In the genomic region with DNA sequence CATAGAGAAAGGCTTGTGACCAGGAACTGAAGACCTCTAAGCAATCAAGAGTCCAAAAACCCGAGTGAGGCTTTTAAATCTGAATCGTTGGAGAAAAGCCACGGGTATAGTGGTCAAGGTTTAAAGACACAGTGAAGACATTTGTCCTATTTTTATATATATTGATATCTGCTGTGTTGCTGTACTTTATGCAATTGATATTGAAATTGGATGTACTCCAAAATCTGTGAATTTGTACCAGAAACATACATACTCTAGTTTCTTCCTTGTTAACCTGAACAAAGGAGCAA, we compare ENCODE assay signal across 8 mouse cellular contexts. TPM values are rescaled to one million over a fixed set of nuclear protein-coding genes. Genes with fewer than 3 reads are reported as not detected.
A peak's percentile ranks its signal among the peaks of the same experiment; 100 is the strongest.
DNase-seq lines count a peak whose midpoint lies in the region; ATAC-seq lines count a peak whose summit lies in the region.

No protein-coding gene starts in this region.

- H3K9ac ChIP-seq in heart, embryonic 16.5 days (ENCODE audit: low read length), result peak overlapping the region; percentile 83
- peak overlapping the region; percentile 90 for H3K9ac ChIP-seq in hindbrain, embryonic 11.5 days (ENCODE audit: low read depth, low read length)
- peak overlapping the region; percentile 63 for H3K9ac ChIP-seq in midbrain, embryonic 11.5 days (ENCODE audit: low read length)

- peak overlapping the region; percentile 81 for H3K27ac ChIP-seq in heart, embryonic 16.5 days (ENCODE audit: low read length)
- 0 out of 2 replicates have a peak overlapping the region, but pooled peaks have one; percentile 83 for H3K27ac ChIP-seq in hindbrain, embryonic 11.5 days (ENCODE audit: low read depth, low read length)
- H3K27ac ChIP-seq in midbrain, embryonic 11.5 days (ENCODE audit: low read depth, low read length), result no peak overlapping the region

- peak overlapping the region; percentile 94 for H3K4me3 ChIP-seq in heart, embryonic 16.5 days (ENCODE audit: low read length)
- H3K4me3 ChIP-seq in hindbrain, embryonic 11.5 days (ENCODE audit: low read depth, low read length), result peak overlapping the region; percentile 70
- H3K4me3 ChIP-seq in midbrain, embryonic 11.5 days (ENCODE audit: low read depth, low read length), result peak overlapping the region; percentile 72

- peak overlapping the region; percentile 86 for H3K4me2 ChIP-seq in heart, embryonic 16.5 days (ENCODE audit: low read depth, low read length)
- H3K4me2 ChIP-seq in hindbrain, embryonic 11.5 days (replicated peaks; ENCODE audit: low read depth, low read length), result peak overlapping the region; percentile 63
- peak overlapping the region; percentile 64 for H3K4me2 ChIP-seq in midbrain, embryonic 11.5 days

- no peaks in the 10 kb centered on the region for H3K36me3 ChIP-seq in heart, embryonic 16.5 days (ENCODE audit: control insufficient read depth, insufficient read depth)
- no peaks in the 10 kb centered on the region for H3K36me3 ChIP-seq in hindbrain, embryonic 11.5 days (ENCODE audit: control insufficient read depth, insufficient read depth, low read length)
- no peaks in the 10 kb centered on the region for H3K36me3 ChIP-seq in midbrain, embryonic 11.5 days (ENCODE audit: control insufficient read depth, insufficient read depth, low read length)

- ATAC-seq in heart, embryonic 16.5 days (replicated peaks; ENCODE audit: extremely low read depth, insufficient read depth, low FRiP score), result no peak
- ATAC-seq in hindbrain, embryonic 11.5 days (ENCODE audit: low FRiP score), result no peak
- no peak for ATAC-seq in midbrain, embryonic 11.5 days (ENCODE audit: low FRiP score)

- WGBS in heart, embryonic 16.5 days, result 8% methylated on average over 3 of the region's 3 CpGs
- WGBS in hindbrain, embryonic 11.5 days, result 24% methylated on average over 3 of the region's 3 CpGs
- 15% methylated on average over 3 of the region's 3 CpGs for WGBS in midbrain, embryonic 11.5 days

- H3K27me3 ChIP-seq in heart, embryonic 16.5 days (ENCODE audit: control insufficient read depth, insufficient read depth, low read length), result no peaks in the 10 kb centered on the region
- H3K27me3 ChIP-seq in hindbrain, embryonic 11.5 days (ENCODE audit: control insufficient read depth, insufficient read depth, low read length), result no peaks in the 10 kb centered on the region
- H3K27me3 ChIP-seq in midbrain, embryonic 11.5 days (ENCODE audit: control insufficient read depth, insufficient read depth, low read length), result no peaks in the 10 kb centered on the region; the same call in 1 of the 2 replicates

- H3K9me3 ChIP-seq in heart, embryonic 16.5 days (replicated peaks; ENCODE audit: control insufficient read depth, low read length), result no peaks in the 10 kb centered on the region
- H3K9me3 ChIP-seq in hindbrain, embryonic 11.5 days (ENCODE audit: control insufficient read depth, low read length), result no peaks in the 10 kb centered on the region
- no peaks in the 10 kb centered on the region for H3K9me3 ChIP-seq in midbrain, embryonic 11.5 days (ENCODE audit: control insufficient read depth, low read length)

- H3K4me1 ChIP-seq in heart, embryonic 16.5 days (ENCODE audit: control insufficient read depth, insufficient read depth, low read length), result peaks cover 12% of the 10 kb centered on the region
- no peaks in the 10 kb centered on the region for H3K4me1 ChIP-seq in hindbrain, embryonic 11.5 days (replicated peaks; ENCODE audit: control insufficient read depth, insufficient read depth, low read length)
- H3K4me1 ChIP-seq in midbrain, embryonic 11.5 days (ENCODE audit: control insufficient read depth, insufficient read depth, low read length), result 0 out of 2 replicates have a peak, but pooled peaks cover 3% of the 10 kb centered on the region

- DNase-seq in heart, postnatal 4 days, result no peak
- DNase-seq in adipocyte (ENCODE audit: low spot score), result peak; percentile 57
- no peak for DNase-seq in hindbrain, embryonic 11.5 days (ENCODE audit: low spot score)
- no peak for DNase-seq in midbrain, embryonic 11.5 days (ENCODE audit: low spot score, missing footprints)
- DNase-seq in frontal cortex, adult 2 months (ENCODE audit: extremely low spot score in 1 of 2, low spot score in 1 of 2), result no peak
- no peak for DNase-seq in spleen, adult 12 weeks (ENCODE audit: low spot score)
- DNase-seq in gastrocnemius, adult 8-10 months (ENCODE audit: low spot score in 2 of 2), result no peak

RNA-seq across cellular contexts. Expression of gene Chp1, which starts 0.8 kb away (rescaled TPM):
- 52.3 and 52.5 TPM in 2 replicates for polyA plus RNA-seq in heart, embryonic 16.5 days (2015; fragmentation: Nextera tagmentation; extraction: Ambion mirVana)
- 10 to 100 TPM; 77.5 to 84.8 TPM for total RNA-seq in heart, postnatal 4 days (2021)
- 62.3 and 69.6 TPM in 2 replicates for polyA plus RNA-seq in hindbrain, embryonic 11.5 days (2014; fragmentation: Nextera tagmentation; extraction: Ambion mirVana)
- 56.2 and 61.4 TPM in 2 replicates for polyA plus RNA-seq in midbrain, embryonic 11.5 days (2014; fragmentation: Nextera tagmentation; extraction: Ambion mirVana)
- polyA plus RNA-seq in frontal cortex, adult 2 months (2012; rRNA removed), result 113 and 117 TPM in 2 replicates
- 10 to 100 TPM; 72.7 to 85.9 (median 82.5) TPM for total RNA-seq in gastrocnemius, adult 8-10 months (2022)

RNA-seq across cellular contexts. Expression of gene Exd1, which starts 0.9 kb away (rescaled TPM):
- polyA plus RNA-seq in heart, embryonic 16.5 days (2015; fragmentation: Nextera tagmentation; extraction: Ambion mirVana), result 0.09 and 0.11 TPM in 2 replicates
- under 1 TPM; 0.23 to 0.24 TPM for total RNA-seq in heart, postnatal 4 days (2021)
- 0.40 and 0.49 TPM in 2 replicates for polyA plus RNA-seq in hindbrain, embryonic 11.5 days (2014; fragmentation: Nextera tagmentation; extraction: Ambion mirVana)
- 0.20 and 0.69 TPM in 2 replicates for polyA plus RNA-seq in midbrain, embryonic 11.5 days (2014; fragmentation: Nextera tagmentation; extraction: Ambion mirVana)
- 0.82 and 1.2 TPM in 2 replicates for polyA plus RNA-seq in frontal cortex, adult 2 months (2012; rRNA removed)
- 1 to 10 TPM in 3 of 4 experiments, under 1 TPM in 1; 0.85 to 2.0 (median 1.2) TPM for total RNA-seq in gastrocnemius, adult 8-10 months (2022)
